Mouse (Mus musculus) stomach, postnatal 0 days (tissue): ENCODE measurements around the gene Gzmf.
"Not testable (repeated sequence)": the region's sequence is repeated elsewhere in the genome, so short reads cannot be mapped to it uniquely, and the experiment has no call there.

Experiments used
- CTCF ChIP-seq: IDR thresholded peaks from 2 replicates; pipeline ENCODE4 v1.5.1; 2016; ENCODE audit warnings: antibody characterized with exemption, low read depth, mild to moderate bottlenecking, moderate library complexity
- EP300 ChIP-seq: optimal IDR thresholded peaks from 2 replicates; pipeline ENCODE3; 2016; ENCODE audit warnings: antibody characterized with exemption

GRCm38 (mm10) chr14:56177651-56178050 is 33.6 kb downstream of the Gzmf start:
- TF ChIP-seq CTCF: peak; percentile 72
- not testable (repeated sequence) for TF ChIP-seq EP300
